Comparison of ENCODE assay signal across 8 mouse cellular contexts in genomic region chr3:84040476-84041082, GRCm38 (mm10). TPM values are rescaled to one million over a fixed set of nuclear protein-coding genes. Genes with fewer than 3 reads are reported as not detected.
DNase-seq lines count a peak whose midpoint lies in the region; ATAC-seq and TF ChIP-seq lines count a peak whose summit lies in the region.

No protein-coding gene starts in this region.

- H3K27me3 ChIP-seq in forebrain, embryonic 14.5 days (replicated peaks; ENCODE audit: control insufficient read depth, insufficient read depth, low read length): no peaks in the 10 kb centered on the region
- H3K27me3 ChIP-seq in hindbrain, postnatal 0 days (ENCODE audit: insufficient read depth, low read length): no peaks in the 10 kb centered on the region
- H3K27me3 ChIP-seq in neural tube, embryonic 15.5 days (replicated peaks): no peaks in the 10 kb centered on the region

- H3K4me2 ChIP-seq in forebrain, embryonic 14.5 days (ENCODE audit: low read length): peak overlapping the region; percentile 90
- peak overlapping the region; percentile 77 for H3K4me2 ChIP-seq in hindbrain, postnatal 0 days (ENCODE audit: low read depth, low read length)
- H3K4me2 ChIP-seq in neural tube, embryonic 15.5 days: peak overlapping the region; percentile 87

- TF ChIP-seq POLR2A in lung, adult 2 months (IDR thresholded peaks at IDR 0.05; ENCODE audit: borderline replicate concordance, extremely low read depth, low read depth, low read length): no peak

- H3K36me3 ChIP-seq in forebrain, embryonic 14.5 days (ENCODE audit: control insufficient read depth, insufficient read depth, low read length): peaks cover 2% of the 10 kb centered on the region; the same call in 1 of the 2 replicates
- H3K36me3 ChIP-seq in hindbrain, postnatal 0 days (ENCODE audit: insufficient read depth, low read length): no peaks in the 10 kb centered on the region
- no peaks in the 10 kb centered on the region for H3K36me3 ChIP-seq in neural tube, embryonic 15.5 days

- peak; percentile 29; the same call in 1 of the 2 replicates for TF ChIP-seq CTCF in hindbrain, postnatal 0 days (IDR thresholded peaks at IDR 0.05; ENCODE audit: low read depth)
- no peak for TF ChIP-seq CTCF in lung, adult 2 months (IDR thresholded peaks at IDR 0.05; ENCODE audit: insufficient read depth, low read length)

- DNase-seq in ovary, postnatal 36 days (ENCODE audit: low spot score): peak; percentile 58
- no peak for DNase-seq in ovary, adult 18-20 months (ENCODE audit: low spot score)
- DNase-seq in forebrain, embryonic 14.5 days (ENCODE audit: low spot score): peak; percentile 74
- DNase-seq in hindbrain, postnatal 0 days (ENCODE audit: low spot score): peak; percentile 70
- no peak for DNase-seq in lung, adult 2 months
- no peak for DNase-seq in layer of hippocampus, postnatal 10 days (ENCODE audit: low spot score in 2 of 2)

- peak overlapping the region; percentile 98 for H3K4me3 ChIP-seq in forebrain, embryonic 14.5 days (ENCODE audit: low read depth, low read length)
- peak overlapping the region; percentile 95 for H3K4me3 ChIP-seq in hindbrain, postnatal 0 days (ENCODE audit: low read length)
- H3K4me3 ChIP-seq in lung, adult 2 months (replicated peaks; ENCODE audit: extremely low read depth, low read depth, low read length): peak overlapping the region; percentile 57
- peak overlapping the region; percentile 65 for H3K4me3 ChIP-seq in neural tube, embryonic 15.5 days (replicated peaks)

- H3K4me1 ChIP-seq in forebrain, embryonic 14.5 days (ENCODE audit: control insufficient read depth, insufficient read depth, low read length): peaks cover 27% of the 10 kb centered on the region
- H3K4me1 ChIP-seq in hindbrain, postnatal 0 days (ENCODE audit: insufficient read depth, low read length): peaks cover 11% of the 10 kb centered on the region
- H3K4me1 ChIP-seq in lung, adult 2 months (ENCODE audit: control insufficient read depth, insufficient read depth, low read length): 0 out of 2 replicates have a peak, but pooled peaks cover 2% of the 10 kb centered on the region
- H3K4me1 ChIP-seq in neural tube, embryonic 15.5 days: peaks cover 36% of the 10 kb centered on the region

- 4% methylated on average over 23 of the region's 23 CpGs for WGBS in forebrain, embryonic 14.5 days
- 3% methylated on average over 23 of the region's 23 CpGs for WGBS in hindbrain, postnatal 0 days
- WGBS in lung, adult 2 months: 2% methylated on average over 23 of the region's 23 CpGs
- WGBS in neural tube, embryonic 15.5 days: 2% methylated on average over 23 of the region's 23 CpGs

- H3K9me3 ChIP-seq in forebrain, embryonic 14.5 days (replicated peaks; ENCODE audit: control insufficient read depth, low read length): no peaks in the 10 kb centered on the region
- no peaks in the 10 kb centered on the region for H3K9me3 ChIP-seq in hindbrain, postnatal 0 days (ENCODE audit: low read length)
- H3K9me3 ChIP-seq in neural tube, embryonic 15.5 days (replicated peaks): no peaks in the 10 kb centered on the region

- peak overlapping the region; percentile 99 for H3K9ac ChIP-seq in forebrain, embryonic 14.5 days (ENCODE audit: low read length)
- peak overlapping the region; percentile 90 for H3K9ac ChIP-seq in hindbrain, postnatal 0 days (replicated peaks; ENCODE audit: low read length)
- peak overlapping the region; percentile 89 for H3K9ac ChIP-seq in neural tube, embryonic 15.5 days (replicated peaks)

- ATAC-seq in activated CD4-positive, CD25-positive, alpha-beta regulatory T cell, adult 4 months: peak; percentile 78
- peak; percentile 56 for ATAC-seq in forebrain, embryonic 14.5 days
- no peak; the same call in none of the 2 replicates for ATAC-seq in hindbrain, postnatal 0 days
- peak; percentile 72 for ATAC-seq in neural tube, embryonic 15.5 days (ENCODE audit: low FRiP score)

- H3K27ac ChIP-seq in forebrain, embryonic 14.5 days (ENCODE audit: low read depth, low read length): peak overlapping the region; percentile 94
- H3K27ac ChIP-seq in hindbrain, postnatal 0 days: peak overlapping the region; percentile 91
- H3K27ac ChIP-seq in neural tube, embryonic 15.5 days (replicated peaks): peak overlapping the region; percentile 93

RNA-seq across cellular contexts. Expression of gene Tmem131l, which starts 0.6 kb away (rescaled TPM):
- 10 to 100 TPM; 28.5 to 36.1 TPM for polyA plus RNA-seq in activated CD4-positive, CD25-positive, alpha-beta regulatory T cell, adult 4 months (2017; shearing (Covaris generic))
- polyA plus RNA-seq in forebrain, embryonic 14.5 days (2014; fragmentation: Nextera tagmentation; extraction: Ambion mirVana): 123 and 131 TPM in 2 replicates
- total RNA-seq in hindbrain, postnatal 0 days (2014; rRNA removed): 28.4 and 33.2 TPM in 2 replicates
- 18.6 and 20.5 TPM in 2 replicates for polyA plus RNA-seq in hindbrain, postnatal 0 days (2015; fragmentation: Nextera tagmentation; extraction: Ambion mirVana)
- 21.3 and 24.5 TPM in 2 replicates for polyA plus RNA-seq in lung, adult 2 months (2012; rRNA removed)
- 43.0 and 71.5 TPM in 2 replicates for polyA plus RNA-seq in neural tube, embryonic 15.5 days (2015; fragmentation: Nextera tagmentation; extraction: Ambion mirVana)
- total RNA-seq in layer of hippocampus, postnatal 10 days (2021): 10 to 100 TPM; 45.4 to 47.6 TPM

Comparison
In these comparisons a context has a peak if more than half of its experiments do, and no peak if none do; other contexts are left out.
1. DNase-seq: peak in ovary, postnatal 36 days (single experiment), forebrain, embryonic 14.5 days (single experiment) and hindbrain, postnatal 0 days (single experiment); none in ovary, adult 18-20 months (single experiment), lung, adult 2 months (single experiment) and layer of hippocampus, postnatal 10 days (0 of 2).
2. Peak in every context shown above with its lines, with median percentiles within 50 percentile points of each other: H3K27ac ChIP-seq, H3K4me2 ChIP-seq, H3K4me3 ChIP-seq and H3K9ac ChIP-seq.